Mouse (Mus musculus): Measurements from ENCODE around the gene Gm49369. TPM values are rescaled to one million over a fixed set of nuclear protein-coding genes. Genes with fewer than 3 reads are reported as not detected.

Gene Gm49369
- polyA plus RNA-seq, 1 experiment from 2014 or later = 1,155 TPM

DNA sequence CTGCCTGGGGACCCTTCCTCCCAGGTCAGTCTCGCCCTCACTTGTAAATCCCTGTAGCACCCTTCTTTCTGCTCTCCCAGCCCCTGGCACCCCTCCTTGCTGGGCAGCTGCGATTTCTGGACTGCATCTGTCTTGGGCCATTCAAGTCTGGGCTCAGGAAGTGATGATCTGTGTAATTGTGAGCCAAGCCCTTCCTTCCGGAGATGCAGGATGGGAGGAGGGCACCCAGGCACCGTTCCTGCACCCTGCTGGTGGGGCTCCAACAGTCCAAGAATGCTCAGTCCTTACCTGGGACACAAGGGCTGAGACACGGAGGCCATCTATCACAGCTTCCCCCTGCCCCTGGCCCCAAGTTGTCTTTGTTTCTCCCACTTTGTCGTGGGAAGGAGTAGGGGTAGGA is 12.6 kb downstream of the Gm49369 start:
- H3K27me3 ChIP-seq = no peaks in the 10 kb centered on the region
- ChIA-PET POLR2A (interaction anchor here (0.7 to 10.6 kb wide), 7 partner anchors 8 to 57 kb away, joined by 3 to 115 read pairs (median 16); partner anchors contain the start of genes Ctsd and Gm49369), CTCF (interaction anchor here (1.2 to 1.4 kb wide), 3 partner anchors 35 to 63 kb away, joined by 3 read pairs; no protein-coding TSS in a partner anchor)
- TF ChIP-seq CTCF (IDR thresholded peaks at IDR 0.05) = no peak
- in situ Hi-C loops (cut with MboI; ENCODE audit: low pct_unique_long_range_greater_than_20kb) = loop anchor here (5.0 kb wide), 1 partner anchor 62 kb away; the partner anchor contains the start of gene Syt8
- no peak for DNase-seq (ENCODE audit: low read depth, low spot score)
- ATAC-seq = no peak

DNA sequence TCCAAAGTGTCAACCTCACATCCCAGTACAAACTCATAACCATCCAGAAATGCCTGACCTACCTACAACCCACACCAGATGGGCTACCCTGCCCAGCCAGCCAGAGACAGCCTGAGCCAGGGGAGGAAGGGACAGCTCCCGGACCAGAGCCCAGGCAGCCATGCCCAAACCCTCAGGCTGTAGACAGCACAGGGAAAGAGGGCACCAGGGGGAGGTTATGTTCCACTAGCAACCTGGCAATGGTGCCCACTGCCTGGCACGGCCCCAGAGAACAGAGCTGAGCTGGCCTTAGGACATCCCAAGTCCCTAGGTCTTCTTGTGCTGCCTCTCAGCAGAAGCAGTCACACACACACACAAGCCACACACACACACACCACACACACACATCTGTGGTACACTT is 13.6 kb downstream of the Gm49369 start:
- in situ Hi-C loops (cut with MboI; ENCODE audit: low pct_unique_long_range_greater_than_20kb) = no loop called here
- TF ChIP-seq CTCF (IDR thresholded peaks at IDR 0.05) = no peak
- no peaks in the 10 kb centered on the region for H3K27me3 ChIP-seq
- ChIA-PET POLR2A (interaction anchor here (0.8 kb wide), 1 partner anchor 59 kb away, joined by 3 read pairs; no protein-coding TSS in a partner anchor), CTCF (interaction anchor here (1.2 kb wide), 1 partner anchor 64 kb away, joined by 3 read pairs; no protein-coding TSS in a partner anchor)
- ATAC-seq (no peak), DNase-seq (ENCODE audit: low read depth, low spot score) (no peak)

DNA sequence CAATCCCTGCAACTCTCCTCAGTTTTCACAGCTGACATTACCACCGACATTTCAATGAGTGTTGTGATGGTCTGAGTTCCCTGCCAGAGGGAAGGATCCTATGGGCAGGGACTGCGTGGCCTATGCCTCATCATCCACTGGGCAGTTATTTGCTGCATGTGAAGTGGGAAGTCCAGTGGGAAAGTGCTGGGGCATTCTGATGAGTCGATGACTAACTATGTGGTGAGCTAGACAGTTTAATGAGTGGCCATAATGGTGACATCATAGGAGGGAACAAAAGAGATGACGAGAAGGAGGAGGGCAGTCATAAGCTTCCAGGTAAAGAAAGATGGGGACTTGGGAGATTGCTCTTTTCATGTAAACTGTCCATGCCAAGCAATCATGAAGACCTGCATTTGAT is 19.4 kb downstream of the Gm49369 start:
- ChIA-PET CTCF (interaction anchor here (0.8 to 1.6 kb wide), 5 partner anchors 18 to 73 kb away, joined by 3 to 6 read pairs (median 3); no protein-coding TSS in a partner anchor), POLR2A (interaction anchor here (0.9 to 6.2 kb wide), 9 partner anchors 9 to 72 kb away, joined by 3 to 42 read pairs (median 5); partner anchors contain the start of genes Ctsd, Ifitm10 and Syt8)
- TF ChIP-seq CTCF (IDR thresholded peaks at IDR 0.05) = no peak
- DNase-seq (ENCODE audit: low read depth, low spot score) (no peak), ATAC-seq (peak; percentile 79)
- H3K27me3 ChIP-seq = no peaks in the 10 kb centered on the region
- in situ Hi-C loops (cut with MboI; ENCODE audit: low pct_unique_long_range_greater_than_20kb) = no loop called here

DNA sequence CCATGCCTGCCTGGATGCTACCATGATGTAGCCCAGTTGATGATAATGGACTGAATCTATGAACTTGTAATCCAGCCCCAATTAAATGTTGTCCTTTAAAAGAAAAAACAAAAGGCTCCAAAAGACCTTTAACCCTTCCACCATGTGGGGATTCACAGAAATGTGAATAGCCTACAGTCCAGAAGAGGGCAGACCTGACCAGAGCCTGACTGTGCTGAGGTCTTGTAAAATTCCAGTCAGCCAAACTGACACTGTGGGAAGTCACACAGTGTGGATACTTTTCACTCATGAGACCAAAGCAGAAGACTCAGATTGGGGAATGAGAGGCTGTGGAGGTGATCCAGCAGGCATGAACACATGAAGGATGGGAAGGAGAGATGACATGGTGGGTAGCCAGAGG is 21.7 kb downstream of the Gm49369 start:
- in situ Hi-C loops (cut with MboI; ENCODE audit: low pct_unique_long_range_greater_than_20kb) = no loop called here
- ATAC-seq = no peak
- no peaks in the 10 kb centered on the region for H3K27me3 ChIP-seq
- TF ChIP-seq CTCF (IDR thresholded peaks at IDR 0.05) = no peak
- CTCF ChIA-PET = interaction anchor here (1.4 to 2.2 kb wide), 3 partner anchors 65 to 77 kb away, joined by 3 to 9 read pairs (median 6); no protein-coding TSS in a partner anchor
- POLR2A ChIA-PET = interaction anchor here (6.2 kb wide), 1 partner anchor 12 kb away, joined by 42 read pairs; the partner anchor contains the start of gene Ifitm10
- DNase-seq (ENCODE audit: low read depth, low spot score) = no peak

DNA sequence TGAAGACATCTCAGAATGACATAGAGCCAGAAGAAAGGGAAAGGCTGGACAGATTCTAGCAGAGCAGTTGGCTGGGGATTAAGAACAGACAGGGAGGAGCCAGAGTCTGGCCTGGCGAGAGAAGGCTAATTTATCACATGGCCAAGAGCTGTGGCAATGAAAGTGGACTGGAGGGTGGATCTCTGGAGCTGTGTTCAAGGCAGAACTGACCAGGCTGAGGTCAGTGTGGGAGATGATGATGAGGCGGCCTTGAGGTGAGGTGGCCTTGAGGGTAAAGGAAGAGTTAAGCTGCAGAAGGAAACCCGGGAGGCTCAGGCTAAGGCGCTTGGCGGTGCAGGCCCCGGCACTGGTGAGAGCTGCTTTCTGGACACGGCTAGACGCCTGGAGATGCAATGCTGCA is 23.3 kb downstream of the Gm49369 start:
- TF ChIP-seq CTCF (IDR thresholded peaks at IDR 0.05) = no peak
- ATAC-seq (no peak), DNase-seq (ENCODE audit: low read depth, low spot score) (no peak)
- in situ Hi-C loops (cut with MboI; ENCODE audit: low pct_unique_long_range_greater_than_20kb) = no loop called here
- no peaks in the 10 kb centered on the region for H3K27me3 ChIP-seq
- CTCF ChIA-PET = interaction anchor here (1.0 to 1.4 kb wide), 2 partner anchors 65 to 76 kb away, joined by 3 read pairs; no protein-coding TSS in a partner anchor
- POLR2A ChIA-PET = interaction anchor here (1.0 to 6.2 kb wide), 2 partner anchors 13 to 68 kb away, joined by 3 to 42 read pairs; partner anchors contain the start of gene Ifitm10

DNA sequence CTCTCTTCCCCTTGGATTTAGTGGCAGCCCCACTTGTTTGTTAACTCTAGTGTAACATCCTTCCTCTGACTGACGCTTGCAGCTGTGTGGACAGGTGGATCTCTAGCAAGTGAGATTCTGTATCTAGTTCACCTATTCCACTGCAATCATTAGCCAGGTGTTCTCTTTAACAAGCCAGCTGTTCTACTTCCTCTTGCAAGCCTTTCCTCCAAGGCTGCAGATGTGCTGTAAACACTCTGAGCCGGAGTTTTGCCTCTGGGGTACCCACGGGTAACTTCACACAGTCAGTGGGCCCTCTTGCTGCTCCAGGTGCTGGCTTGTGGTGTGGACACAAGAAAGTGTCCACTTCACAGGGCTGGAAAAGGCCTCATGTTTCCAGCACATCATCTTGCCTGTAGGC is 24.9 kb downstream of the Gm49369 start:
- DNase-seq (ENCODE audit: low read depth, low spot score) (no peak), ATAC-seq (no peak)
- TF ChIP-seq CTCF (IDR thresholded peaks at IDR 0.05) = no peak
- in situ Hi-C loops (cut with MboI; ENCODE audit: low pct_unique_long_range_greater_than_20kb) = no loop called here
- no peaks in the 10 kb centered on the region for H3K27me3 ChIP-seq
- POLR2A ChIA-PET = interaction anchor here (0.5 to 0.6 kb wide), 3 partner anchors 16 to 66 kb away, joined by 3 read pairs; partner anchors contain the start of gene Ifitm10
- CTCF ChIA-PET = no interaction called here

DNA sequence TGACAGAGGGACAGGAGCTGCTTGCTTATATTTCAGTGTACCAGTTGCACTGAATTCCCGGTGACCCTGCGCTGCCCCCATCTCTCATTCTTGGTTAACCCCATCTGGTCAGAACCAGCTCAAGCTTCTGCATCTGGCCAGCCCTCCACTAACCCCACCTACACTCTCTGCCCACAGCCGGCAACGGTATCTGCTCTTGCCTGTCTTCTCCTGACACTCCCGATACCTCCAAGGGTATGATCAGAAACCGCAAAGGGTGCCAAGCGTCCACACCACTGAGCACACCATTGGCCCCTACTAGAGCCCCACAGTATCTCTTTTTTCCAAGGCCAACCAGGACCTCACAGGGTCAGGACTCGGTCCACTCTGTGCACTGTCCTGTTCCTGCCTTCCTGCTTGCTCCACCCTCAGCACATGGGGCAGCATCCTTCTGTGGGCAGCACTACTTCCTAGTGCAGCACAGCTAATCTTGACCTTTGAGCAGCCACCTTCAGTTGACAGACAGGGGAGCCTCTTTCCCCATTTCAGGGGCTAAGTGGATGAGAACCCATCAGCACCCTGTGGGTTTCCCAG is 27.7 kb downstream of the Gm49369 start:
- ChIA-PET POLR2A (interaction anchor here (0.5 to 1.3 kb wide), 3 partner anchors 12 to 193 kb away, joined by 3 to 4 read pairs (median 3); no protein-coding TSS in a partner anchor), CTCF (interaction anchor here (1.0 to 2.2 kb wide), 2 partner anchors 11 to 81 kb away, joined by 3 to 7 read pairs; no protein-coding TSS in a partner anchor)
- DNase-seq (ENCODE audit: low read depth, low spot score) = no peak
- no peak for TF ChIP-seq CTCF (IDR thresholded peaks at IDR 0.05)
- in situ Hi-C loops (cut with MboI; ENCODE audit: low pct_unique_long_range_greater_than_20kb) = no loop called here
- no peaks in the 10 kb centered on the region for H3K27me3 ChIP-seq
- ATAC-seq = peak; percentile 31

DNA sequence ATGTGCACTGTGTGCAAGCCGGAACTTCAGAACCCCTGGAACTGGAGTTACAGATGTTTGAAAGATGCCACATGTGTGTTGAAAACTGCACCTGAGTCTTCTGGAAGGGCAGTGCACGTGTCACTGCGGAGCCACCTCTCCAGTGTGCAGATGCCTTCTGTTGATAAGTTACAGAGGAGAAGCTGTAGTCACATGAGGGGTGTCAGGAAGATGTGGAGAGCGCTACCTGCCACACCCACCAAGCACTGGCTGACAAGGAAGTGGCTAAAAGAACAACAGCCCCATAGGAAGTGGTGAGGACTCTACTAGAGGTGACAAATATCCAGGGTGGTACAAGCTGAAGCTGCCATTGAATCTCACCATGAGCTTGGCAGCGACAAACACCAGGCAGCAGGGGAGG is 28.6 kb downstream of the Gm49369 start:
- no peak for TF ChIP-seq CTCF (IDR thresholded peaks at IDR 0.05)
- CTCF ChIA-PET = interaction anchor here (2.2 kb wide), 1 partner anchor 10 kb away, joined by 7 read pairs; no protein-coding TSS in a partner anchor
- POLR2A ChIA-PET = interaction anchor here (0.6 kb wide), 1 partner anchor 104 kb away, joined by 6 read pairs; no protein-coding TSS in a partner anchor
- in situ Hi-C loops (cut with MboI; ENCODE audit: low pct_unique_long_range_greater_than_20kb) = no loop called here
- ATAC-seq (no peak), DNase-seq (ENCODE audit: low read depth, low spot score) (no peak)
- no peaks in the 10 kb centered on the region for H3K27me3 ChIP-seq

DNA sequence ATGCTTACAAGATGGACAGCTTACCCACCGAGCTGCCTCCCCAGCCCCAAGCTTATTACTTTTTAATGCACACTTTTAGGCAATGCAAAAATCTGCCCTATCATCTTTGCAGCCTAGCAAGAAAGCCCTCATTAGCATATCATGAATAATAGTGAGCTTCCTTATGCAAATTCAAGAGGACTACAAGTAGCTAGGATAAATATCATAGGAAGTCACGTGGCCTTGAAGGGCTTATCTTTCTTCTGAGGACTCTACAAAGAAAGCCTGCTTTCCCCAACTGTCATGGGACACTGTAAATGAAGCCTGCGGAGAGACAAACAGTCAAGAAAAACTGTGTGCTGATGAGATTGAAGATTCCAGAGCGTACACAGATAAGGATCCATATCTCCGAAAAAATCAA is 30.9 kb downstream of the Gm49369 start:
- no peak for DNase-seq (ENCODE audit: low read depth, low spot score)
- in situ Hi-C loops (cut with MboI; ENCODE audit: low pct_unique_long_range_greater_than_20kb) = no loop called here
- TF ChIP-seq CTCF (IDR thresholded peaks at IDR 0.05) = no peak
- ChIA-PET POLR2A (no interaction called here), CTCF (interaction anchor here (1.6 to 3.0 kb wide), 3 partner anchors 11 to 88 kb away, joined by 5 to 10 read pairs (median 8); no protein-coding TSS in a partner anchor)
- H3K27me3 ChIP-seq = no peaks in the 10 kb centered on the region
- no peak for ATAC-seq

DNA sequence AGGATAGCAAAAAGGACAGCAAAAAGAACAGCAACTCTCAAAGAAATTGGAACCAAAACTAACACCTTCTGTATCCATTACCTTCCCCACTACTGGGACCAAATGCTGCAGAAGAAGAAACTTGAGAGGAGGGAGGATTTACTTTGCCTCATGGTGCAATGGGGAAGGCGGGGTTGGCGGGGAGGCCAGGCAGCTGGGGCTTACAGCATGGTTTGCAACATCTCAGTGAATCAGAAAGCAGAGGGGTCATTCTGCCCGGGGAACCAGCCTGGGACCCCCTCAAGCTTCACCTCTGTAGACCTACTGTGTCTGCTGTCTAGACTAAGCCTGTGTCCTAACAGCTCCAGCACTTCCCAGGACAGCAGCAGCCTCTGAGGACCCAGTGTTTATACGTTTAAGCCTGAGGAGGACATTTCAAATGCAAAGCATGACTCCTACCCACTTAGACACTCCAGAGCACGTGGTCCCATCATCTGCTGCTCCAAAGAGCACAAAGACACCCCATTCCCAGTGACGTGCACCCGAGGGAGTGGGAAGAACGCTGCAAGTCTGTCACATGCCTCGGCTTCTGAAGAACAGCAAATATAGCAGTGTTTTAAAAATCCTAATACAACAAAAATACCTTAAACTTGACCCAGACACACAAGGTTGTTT is 33.0 kb downstream of the Gm49369 start:
- TF ChIP-seq CTCF (IDR thresholded peaks at IDR 0.05) = no peak
- CTCF ChIA-PET = interaction anchor here (2.0 to 3.0 kb wide), 2 partner anchors 9 to 15 kb away, joined by 8 to 10 read pairs; no protein-coding TSS in a partner anchor
- POLR2A ChIA-PET = interaction anchor here (0.6 kb wide), 1 partner anchor 88 kb away, joined by 6 read pairs; no protein-coding TSS in a partner anchor
- in situ Hi-C loops (cut with MboI; ENCODE audit: low pct_unique_long_range_greater_than_20kb) = no loop called here
- no peaks in the 10 kb centered on the region for H3K27me3 ChIP-seq
- DNase-seq (ENCODE audit: low read depth, low spot score) (no peak), ATAC-seq (no peak)

All from Patski (cell line).